In genomic region chr17:88938153-88938681, GRCm38 (mm10) we compare ENCODE assay signal across 12 mouse cellular contexts.
A peak's percentile ranks its signal among the peaks of the same experiment; 100 is the strongest.
DNase-seq lines count a peak whose midpoint lies in the region; ATAC-seq and TF ChIP-seq lines count a peak whose summit lies in the region.
"Had no signal": no experiment of that assay in that cellular context is flagged by ENCODE, and none has a peak within 500 bp of the region (broad histone marks: within the 10 kb centered on the region; RNA-seq: fewer than 3 reads in every experiment).

No protein-coding gene starts in this region.

- no peaks in the 10 kb centered on the region for H3K36me3 ChIP-seq in lung, postnatal 0 days (ENCODE audit: insufficient read depth, low read length)
- H3K36me3 ChIP-seq in hindbrain, embryonic 10.5 days = no peaks in the 10 kb centered on the region
- H3K36me3 ChIP-seq in midbrain, embryonic 14.5 days (ENCODE audit: control insufficient read depth, insufficient read depth, low read length) = no peaks in the 10 kb centered on the region

- no peak for TF ChIP-seq CTCF in lung, postnatal 0 days (IDR thresholded peaks at IDR 0.05)

- H3K27me3 ChIP-seq in lung, postnatal 0 days (replicated peaks; ENCODE audit: insufficient read depth, low read length) = no peaks in the 10 kb centered on the region
- H3K27me3 ChIP-seq in hindbrain, embryonic 10.5 days (ENCODE audit: insufficient read depth, poor library complexity, severe bottlenecking) = no peaks in the 10 kb centered on the region
- no peaks in the 10 kb centered on the region for H3K27me3 ChIP-seq in midbrain, embryonic 14.5 days (ENCODE audit: control insufficient read depth, insufficient read depth, low read length)

- DNase-seq in lung, postnatal 0 days (ENCODE audit: low spot score) = peak; percentile 12
- DNase-seq in lung, postnatal 14 days = no peak
- peak; percentile 74 for DNase-seq in hindbrain, embryonic 10.5 days (ENCODE audit: low spot score)
- peak; percentile 71 for DNase-seq in midbrain, embryonic 14.5 days
- DNase-seq in urinary bladder, adult 2 months (ENCODE audit: low spot score) = no peak
- no peak for DNase-seq in heart, postnatal 10 days
- no peak for DNase-seq in spleen, postnatal 4 days (ENCODE audit: low spot score in 2 of 2)
- no peak for DNase-seq in adipocyte (ENCODE audit: low spot score)
- DNase-seq: cerebellum, postnatal 36 days; thymus, postnatal 36 days had no signal

- no peaks in the 10 kb centered on the region for H3K9me3 ChIP-seq in lung, postnatal 0 days (ENCODE audit: low read length)
- no peaks in the 10 kb centered on the region for H3K9me3 ChIP-seq in hindbrain, embryonic 10.5 days
- H3K9me3 ChIP-seq in midbrain, embryonic 14.5 days (ENCODE audit: control insufficient read depth, low read length) = no peaks in the 10 kb centered on the region; the same call in 1 of the 2 replicates

- peak; percentile 38 for ATAC-seq in lung, postnatal 0 days
- peak; percentile 87 for ATAC-seq in midbrain, embryonic 14.5 days (ENCODE audit: low FRiP score, low TSS enrichment)
- ATAC-seq: CD4-positive, CD25-positive, alpha-beta regulatory T cell, adult 4 months had no signal

- H3K9ac ChIP-seq in lung, postnatal 0 days (replicated peaks; ENCODE audit: low read depth) = no peak overlapping the region
- H3K9ac ChIP-seq in midbrain, embryonic 14.5 days (replicated peaks; ENCODE audit: low read length) = no peak overlapping the region

- WGBS in lung, postnatal 0 days = 29% methylated on average over 4 of the region's 4 CpGs
- WGBS in hindbrain, embryonic 10.5 days = 7% methylated on average over 4 of the region's 4 CpGs
- 2% methylated on average over 4 of the region's 4 CpGs for WGBS in midbrain, embryonic 14.5 days

- H3K27ac ChIP-seq in lung, postnatal 0 days (ENCODE audit: low read length) = no peak overlapping the region
- H3K27ac ChIP-seq in hindbrain, embryonic 10.5 days = peak overlapping the region; percentile 84
- peak overlapping the region; percentile 69 for H3K27ac ChIP-seq in midbrain, embryonic 14.5 days (replicated peaks; ENCODE audit: low read depth, low read length)

- H3K4me3 ChIP-seq in lung, postnatal 0 days (ENCODE audit: low read depth, low read length) = no peak overlapping the region
- peak overlapping the region; percentile 9; the same call in 1 of the 2 replicates for H3K4me3 ChIP-seq in hindbrain, embryonic 10.5 days
- no peak overlapping the region for H3K4me3 ChIP-seq in midbrain, embryonic 14.5 days (replicated peaks; ENCODE audit: low read depth, low read length)

- no peaks in the 10 kb centered on the region for H3K4me1 ChIP-seq in lung, postnatal 0 days (ENCODE audit: insufficient read depth, low read depth, low read length)
- H3K4me1 ChIP-seq in hindbrain, embryonic 10.5 days (replicated peaks) = peaks cover 39% of the 10 kb centered on the region
- H3K4me1 ChIP-seq in midbrain, embryonic 14.5 days (ENCODE audit: control insufficient read depth, insufficient read depth, low read length) = peaks cover 26% of the 10 kb centered on the region

- no peak for TF ChIP-seq EP300 in lung, postnatal 0 days (IDR thresholded peaks at IDR 0.05)

- H3K4me2 ChIP-seq in lung, postnatal 0 days (replicated peaks; ENCODE audit: low read depth, low read length) = no peak overlapping the region
- peak overlapping the region; percentile 9; the same call in 1 of the 2 replicates for H3K4me2 ChIP-seq in midbrain, embryonic 14.5 days (ENCODE audit: low read length)
- H3K4me2 ChIP-seq: heart, embryonic 11.5 days had no signal

- intact Hi-C loops in heart, postnatal 10 days (cut with DNase I) = no loop called here

Comparison
In these comparisons a context has a peak if more than half of its experiments do, and no peak if none do; other contexts are left out.
1. DNase-seq: peak in lung, postnatal 0 days (single experiment), hindbrain, embryonic 10.5 days (single experiment) and midbrain, embryonic 14.5 days (single experiment); none in lung, postnatal 14 days (single experiment), urinary bladder, adult 2 months (single experiment), heart, postnatal 10 days (0 of 2), spleen, postnatal 4 days (0 of 2) and adipocyte (single experiment).